Mouse (Mus musculus) retina, embryonic 14.5 days (tissue): Measurements from ENCODE around the gene Rpusd4.

ENCODE experiments used
- DNase-seq: peaks from one replicate; pipeline ENCODE4 v3.0.0-alpha.2; 2015; ENCODE audit warnings: low spot score

Gene Rpusd4

GRCm38 (mm10) chr9:35267146-35267975, at the start of gene Rpusd4, which contains the start of gene Fam118b:
TSS of gene Rpusd4 (plus strand) at chr9:35267865.
TSS of gene Fam118b (minus strand) at chr9:35267805.
- DNase-seq, result peak; percentile 97

GRCm38 (mm10) chr9:35217963-35218362, 49.7 kb upstream of the Rpusd4 start:
- no peak for DNase-seq

DNA sequence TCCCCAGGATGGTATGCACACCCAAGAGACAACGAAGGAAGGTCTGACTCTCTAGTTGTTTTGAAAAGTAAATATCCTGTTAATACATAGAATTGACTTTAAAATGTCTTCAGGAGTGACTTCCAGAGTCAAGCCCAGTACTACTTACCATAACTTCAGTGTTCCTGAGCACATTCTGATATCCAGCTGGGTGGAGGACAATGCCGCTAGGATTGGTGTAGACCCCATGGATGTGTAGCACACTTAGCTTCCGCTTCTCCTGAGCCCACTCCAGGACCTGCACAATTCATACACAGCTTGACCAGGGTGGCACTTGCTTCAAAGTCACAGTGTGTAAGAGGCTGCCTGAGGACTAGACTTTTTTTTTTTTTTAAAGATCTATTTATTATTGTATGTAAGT, 44.2 kb upstream of the Rpusd4 start:
- DNase-seq, result no peak

DNA sequence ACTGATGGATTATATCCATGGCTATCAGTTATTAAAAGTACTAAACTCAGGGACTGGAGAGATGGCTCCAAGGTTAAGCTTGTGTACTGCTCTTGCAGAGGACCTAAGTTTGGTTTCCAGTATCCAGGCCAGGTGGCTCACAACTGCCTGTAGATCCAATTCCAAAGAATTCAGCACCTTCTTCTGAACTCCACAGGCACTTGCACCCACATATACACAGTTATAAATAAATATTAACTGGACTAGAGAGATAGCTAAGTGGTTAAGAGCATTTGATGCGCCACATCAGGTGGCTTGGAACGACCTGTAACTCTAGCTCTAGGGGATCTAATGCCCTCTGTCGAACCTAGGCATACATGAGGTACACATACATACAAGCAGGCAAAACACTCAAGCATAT, 39.0 kb upstream of the Rpusd4 start:
- DNase-seq, result no peak

- no peak for DNase-seq
These were observed 31.7 kb upstream of the Rpusd4 start for GRCm38 (mm10) chr9:35235996-35236395.

DNA sequence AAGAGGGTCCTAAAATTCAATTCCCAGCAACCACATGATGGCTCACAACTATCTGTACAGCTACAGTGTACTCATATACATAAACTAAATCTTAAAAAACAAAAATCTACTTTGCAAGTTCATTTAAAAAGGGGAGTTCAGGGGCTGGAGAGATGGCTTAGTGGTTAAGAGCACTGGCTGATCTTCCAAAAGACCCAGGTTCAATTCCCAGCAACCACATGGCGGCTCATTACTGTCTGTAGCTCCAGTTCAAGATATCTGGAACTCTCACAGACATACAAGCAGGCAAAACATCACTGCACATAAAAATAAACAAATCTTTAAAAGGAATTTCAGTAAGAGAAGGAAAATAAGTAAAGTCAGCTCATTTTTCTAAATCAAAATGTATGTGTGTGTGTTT, 29.3 kb upstream of the Rpusd4 start:
- DNase-seq, result no peak

DNA sequence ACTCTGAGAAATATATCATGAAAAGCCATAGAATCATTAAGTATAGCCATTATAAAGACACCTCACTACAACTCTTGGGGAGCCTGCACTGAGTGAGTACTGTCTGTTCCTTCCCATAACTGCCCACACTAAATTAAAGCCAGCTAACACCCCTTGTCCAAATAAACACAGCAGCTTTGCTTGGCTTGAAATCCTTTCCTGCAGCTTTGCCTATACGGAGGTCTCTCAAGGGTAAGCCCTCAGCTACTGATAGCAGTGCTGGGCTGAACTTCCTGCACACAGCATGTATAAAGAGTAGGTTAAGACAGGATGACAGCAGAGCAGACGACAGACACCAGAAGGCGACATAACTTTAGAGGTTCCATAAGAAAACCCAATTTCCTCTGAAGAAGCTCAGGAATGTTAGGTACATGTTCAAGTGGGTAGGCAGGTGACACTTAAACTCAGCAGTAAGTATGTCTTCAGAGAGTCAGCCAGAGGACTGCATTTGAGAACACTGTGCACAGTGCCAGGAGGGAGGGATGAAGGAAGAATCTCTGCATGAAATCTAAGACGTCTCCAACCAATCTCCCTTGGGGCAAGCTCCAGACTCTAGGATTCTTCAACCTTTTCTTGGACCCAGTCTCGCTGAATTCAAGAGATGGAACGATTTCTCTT, 28.6 kb upstream of the Rpusd4 start:
- no peak for DNase-seq

DNA sequence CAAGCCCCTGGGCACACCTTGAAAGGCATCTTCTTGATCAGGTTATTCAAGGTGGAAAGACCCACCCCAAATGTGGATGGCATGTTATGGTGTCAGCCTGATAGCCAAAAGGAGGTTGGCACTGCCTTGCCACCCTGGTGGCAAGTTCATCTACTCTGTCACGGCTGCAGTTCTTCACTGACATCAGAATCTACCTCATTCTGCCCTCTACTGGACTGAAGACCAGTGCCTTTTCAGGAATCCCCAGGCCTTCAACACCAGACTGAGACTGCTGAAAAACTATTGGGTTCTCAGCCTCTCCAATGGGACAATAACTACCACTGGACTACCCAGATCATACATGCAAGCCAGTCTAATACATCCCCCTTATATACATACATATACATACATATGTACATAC, 27.9 kb upstream of the Rpusd4 start:
- DNase-seq, result no peak

DNA sequence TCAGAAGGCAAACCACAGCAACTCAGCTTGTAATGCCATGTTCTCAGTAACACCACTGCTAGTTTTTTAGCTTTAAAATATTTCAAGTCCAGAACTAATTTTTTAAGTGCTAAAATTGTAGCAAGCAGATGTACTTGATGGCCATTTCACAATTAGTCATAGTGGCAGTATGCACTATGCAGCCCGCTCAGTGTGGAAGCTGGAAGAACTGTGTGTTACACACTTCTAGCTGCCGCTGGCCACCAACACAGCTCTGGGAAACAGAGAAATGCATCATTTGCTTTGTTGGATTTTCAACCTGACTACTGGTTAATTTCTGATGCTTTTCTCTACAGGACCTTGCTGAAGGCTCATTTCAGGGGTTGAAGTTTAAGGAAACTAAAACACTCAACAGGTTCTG, 20.3 kb upstream of the Rpusd4 start:
- DNase-seq, result no peak

DNA sequence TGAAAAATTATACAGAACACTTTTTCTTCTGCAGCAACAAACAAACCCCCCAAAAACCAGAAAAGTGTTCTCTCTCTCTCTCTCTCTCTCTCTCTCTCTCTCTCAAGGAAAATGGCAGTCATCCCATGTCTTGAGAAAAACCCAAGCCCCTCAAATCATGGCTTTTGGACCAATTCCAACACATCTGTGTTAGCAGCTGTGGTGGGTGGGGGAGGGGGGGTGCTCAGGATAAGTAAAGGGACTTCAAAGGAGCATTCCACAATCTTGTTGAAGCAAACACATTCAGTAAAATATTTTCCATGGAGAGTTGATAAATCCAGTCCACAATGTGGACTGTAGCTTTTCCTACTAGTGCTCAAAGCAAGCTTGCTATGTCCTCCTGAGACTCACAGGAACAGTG, 18.2 kb upstream of the Rpusd4 start:
- no peak for DNase-seq

DNA sequence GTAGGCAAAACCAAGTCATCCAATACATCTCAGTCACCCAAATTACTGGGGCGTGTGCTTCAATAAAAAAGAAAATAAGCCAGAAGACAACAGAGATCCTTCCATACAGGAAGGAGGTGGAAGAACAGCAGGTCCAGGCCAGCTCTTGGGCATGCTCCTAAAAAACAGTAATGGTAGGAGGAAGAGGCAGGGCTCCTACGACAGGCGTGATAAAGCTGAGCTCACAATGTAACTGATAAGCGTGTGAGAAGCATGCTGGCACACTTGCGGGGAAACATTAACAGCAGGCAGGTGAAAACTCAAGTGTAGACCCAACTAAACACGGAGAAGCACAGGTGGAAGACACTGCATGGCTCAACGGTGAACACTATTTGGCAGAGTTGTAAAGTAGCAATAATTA, 10.3 kb upstream of the Rpusd4 start:
- no peak for DNase-seq

DNA sequence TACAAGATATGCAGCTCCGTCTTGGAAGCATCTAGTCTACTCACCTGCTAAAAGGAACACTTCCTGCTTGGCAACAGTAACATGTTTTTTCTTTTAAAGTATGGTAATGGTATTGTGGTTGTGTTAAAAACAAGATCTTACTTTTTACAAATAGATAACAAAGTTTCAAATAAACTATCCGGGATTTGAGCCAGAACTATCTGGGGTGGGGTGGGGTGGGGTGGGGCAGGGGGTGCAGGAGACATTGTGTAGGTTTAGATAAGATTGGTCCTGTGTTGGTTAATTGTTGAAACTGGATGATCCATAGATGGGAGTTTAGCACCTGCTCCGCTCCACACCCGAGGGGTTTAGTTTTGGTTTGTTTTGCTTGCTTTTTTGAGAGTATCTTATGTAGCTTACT, 5.2 kb upstream of the Rpusd4 start:
- no peak for DNase-seq

DNA sequence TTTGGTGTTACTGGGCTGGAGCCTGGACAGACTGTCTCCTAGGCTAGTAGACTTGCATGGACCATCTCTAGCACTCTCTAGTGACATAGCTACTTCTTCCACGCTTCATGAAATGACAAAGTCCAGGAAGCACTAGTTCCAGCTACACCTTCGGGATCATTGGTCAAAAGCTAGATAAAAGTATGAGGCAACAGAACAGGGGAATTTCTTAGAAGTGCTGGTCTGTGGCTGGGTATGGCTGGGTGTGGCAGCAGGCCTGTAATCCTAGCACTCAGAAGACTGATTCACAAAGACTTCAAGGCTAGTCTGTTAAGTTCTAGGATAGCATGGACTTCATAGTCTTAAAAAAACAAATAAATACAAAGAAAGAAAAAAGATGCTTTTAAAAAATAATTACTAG, 4.2 kb upstream of the Rpusd4 start:
- no peak for DNase-seq

DNA sequence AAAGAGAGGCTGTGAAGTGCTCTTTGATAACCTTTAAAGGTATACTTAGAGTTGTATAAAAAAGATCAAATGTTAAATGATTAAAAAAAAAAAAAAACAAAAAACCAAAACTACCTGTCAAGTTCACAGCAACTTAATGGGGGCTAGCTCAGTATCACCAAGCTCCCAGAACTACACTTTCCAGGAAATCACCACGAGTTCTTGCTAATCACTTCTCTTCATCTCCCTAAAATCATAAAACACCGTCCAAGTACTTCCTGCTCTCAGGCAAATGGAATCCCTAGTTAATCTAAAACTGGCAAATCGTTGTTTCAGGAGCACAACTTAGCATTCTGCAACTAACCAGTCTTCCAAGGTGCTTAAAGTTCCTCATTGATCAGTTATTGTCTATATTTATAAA, 3.2 kb upstream of the Rpusd4 start:
- DNase-seq, result no peak

GRCm38 (mm10) chr9:35267976-35268715, 481 bp downstream of the Rpusd4 start:
- DNase-seq, result peak; percentile 33

GRCm38 (mm10) chr9:35277855-35278365, 10.2 kb downstream of the Rpusd4 start:
- DNase-seq, result no peak

DNA sequence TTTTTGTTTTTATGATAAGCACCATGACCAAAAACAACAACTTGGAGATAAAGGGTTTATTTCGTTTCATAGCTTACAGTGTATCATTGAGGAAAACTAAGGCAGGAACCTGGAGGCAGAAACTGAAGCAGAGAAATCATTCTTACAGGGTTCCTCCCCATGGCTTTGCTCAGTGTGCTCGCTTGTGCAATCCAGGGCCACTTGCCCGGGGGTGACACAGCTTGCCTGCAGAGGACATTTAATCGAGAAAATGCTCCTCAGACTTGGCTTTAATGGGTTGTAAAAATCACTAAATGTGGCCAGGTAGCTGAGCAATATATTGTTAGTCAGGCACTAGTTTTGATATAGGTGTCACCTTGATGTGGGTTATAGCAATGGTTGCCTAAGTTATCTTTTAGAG, 10.8 kb downstream of the Rpusd4 start:
- DNase-seq, result no peak

DNA sequence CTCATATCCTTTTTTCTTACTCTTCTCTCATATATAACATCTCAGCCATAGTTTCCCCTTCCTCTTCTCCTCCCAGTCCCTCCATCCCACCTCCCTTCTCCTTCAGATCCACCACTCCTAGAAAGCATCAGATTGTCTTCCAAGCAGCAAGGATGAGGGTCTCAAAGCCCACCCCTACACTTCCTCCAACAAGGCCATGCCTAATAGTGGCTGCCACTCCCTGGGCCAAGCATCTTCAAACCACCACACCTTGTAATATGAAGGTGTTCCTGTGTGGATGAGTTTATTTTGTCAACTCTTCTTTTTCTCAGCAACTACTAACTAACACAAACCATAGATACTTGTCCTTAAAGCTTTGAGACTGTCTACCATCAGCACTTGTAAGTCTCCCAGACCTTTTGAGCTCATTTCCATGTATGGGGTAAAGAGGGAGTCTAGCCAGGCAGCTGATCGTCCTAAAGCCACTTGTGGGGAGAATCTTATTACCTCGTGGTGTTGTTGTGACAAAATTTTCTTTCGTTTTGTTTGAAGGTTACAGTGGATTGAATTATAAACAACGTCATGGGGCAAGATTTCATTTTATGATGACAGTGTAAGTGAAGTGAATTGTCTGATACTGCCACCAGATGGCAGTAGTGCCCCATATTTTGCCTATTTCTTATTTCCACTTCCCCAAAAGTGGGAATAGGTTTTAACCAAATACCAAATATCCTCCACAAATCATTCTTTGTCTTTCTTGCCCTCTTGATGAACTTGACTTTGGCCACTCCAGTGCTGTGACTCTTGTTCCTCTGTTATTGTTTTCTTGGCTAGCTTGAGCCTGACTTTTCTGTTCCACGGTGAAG, 14.6 kb downstream of the Rpusd4 start:
- DNase-seq, result peak; percentile 89

GRCm38 (mm10) chr9:35282851-35283200, 15.2 kb downstream of the Rpusd4 start:
- DNase-seq, result no peak

GRCm38 (mm10) chr9:35283415-35284069, 15.9 kb downstream of the Rpusd4 start:
- no peak for DNase-seq

- DNase-seq, result no peak
These were observed 16.7 kb downstream of the Rpusd4 start for GRCm38 (mm10) chr9:35284351-35284750.
